Mouse (Mus musculus) forebrain, embryonic 12.5 days (tissue): ENCODE measurements around the gene Hmg20b. TPM values are rescaled to one million over a fixed set of nuclear protein-coding genes. Genes with fewer than 3 reads are reported as not detected.
A peak's percentile ranks its signal among the peaks of the same experiment; 100 is the strongest.

Experiments used
- ATAC-seq: fragments of 200-750 bp; cut with Nextera tagmentation; 2 replicates; pipeline ENCODE4 v1.8.0; 2017; ENCODE audit warnings: moderate TSS enrichment; ENCODE audit not compliant: low FRiP score
- H3K27ac ChIP-seq: fragments of 300-500 bp; sonication (generic); 2 replicates; pipeline ENCODE4 v1.5.1; 2016; ENCODE audit warnings: mild to moderate bottlenecking
- H3K27me3 ChIP-seq: fragments of 300-500 bp; sonication (generic); 2 replicates; pipeline ENCODE4 v1.6.1; 2016; ENCODE audit warnings: mild to moderate bottlenecking
- H3K36me3 ChIP-seq: fragments of 300-500 bp; sonication (generic); replicated peaks from 2 replicates; pipeline ENCODE4 v1.6.1; 2016; ENCODE audit warnings: mild to moderate bottlenecking
- H3K4me1 ChIP-seq: fragments of 300-500 bp; sonication (generic); 2 replicates; pipeline ENCODE4 v1.6.1; 2016
- H3K4me2 ChIP-seq: fragments of 300-500 bp; sonication (generic); 2 replicates; pipeline ENCODE4 v1.6.1; 2016; ENCODE audit warnings: mild to moderate bottlenecking, moderate library complexity
- H3K4me3 ChIP-seq: fragments of 300-500 bp; sonication (generic); replicated peaks from 2 replicates; pipeline ENCODE4 v1.5.1; 2016; ENCODE audit warnings: mild to moderate bottlenecking
- H3K9ac ChIP-seq: fragments of 300-500 bp; sonication (generic); 2 replicates; pipeline ENCODE4 v1.6.1; 2016; ENCODE audit warnings: mild to moderate bottlenecking
- H3K9me3 ChIP-seq: fragments of 300-500 bp; sonication (generic); 2 replicates; pipeline ENCODE4 v1.6.1; 2016
- WGBS: fragments of 180-500 bp; shearing (Covaris S2); methylation state at CpG from one replicate; pipeline ENCODE4 v1.1.7; 2016; 5-methylcytosine and 5-hydroxymethylcytosine counted together
- polyA plus RNA-seq: library from polyadenylated mRNA; unstranded; fragments of >200 nt; fragmentation: Nextera tagmentation; extraction: Ambion mirVana; gene quantifications from 2 replicates; pipeline ENCODE4 v1.2.1, GENCODE M21; 2016

Gene Hmg20b
- polyA plus RNA-seq = 92.6 and 97.1 TPM in 2 replicates

- ATAC-seq = peak; percentile 96
- H3K27me3 ChIP-seq = peaks cover 41% of the 10 kb centered on the region
- H3K4me3 ChIP-seq = peak within 1 kb of the TSS; percentile 91
- no peaks in the 10 kb centered on the region for H3K9me3 ChIP-seq
- peaks cover 21% of the 10 kb centered on the region for H3K36me3 ChIP-seq
- WGBS = under 1% methylated on average over 54 of the region's 54 CpGs
- H3K27ac ChIP-seq = peak within 1 kb of the TSS; percentile 61
- peak within 1 kb of the TSS; percentile 92 for H3K4me2 ChIP-seq
- H3K9ac ChIP-seq = peak within 1 kb of the TSS; percentile 91
- H3K4me1 ChIP-seq = peaks cover 38% of the 10 kb centered on the region
These were observed at the start of gene Hmg20b for GRCm38 (mm10) chr10:81350351-81351063. TSS of gene Hmg20b (minus strand) at chr10:81350480.

DNA sequence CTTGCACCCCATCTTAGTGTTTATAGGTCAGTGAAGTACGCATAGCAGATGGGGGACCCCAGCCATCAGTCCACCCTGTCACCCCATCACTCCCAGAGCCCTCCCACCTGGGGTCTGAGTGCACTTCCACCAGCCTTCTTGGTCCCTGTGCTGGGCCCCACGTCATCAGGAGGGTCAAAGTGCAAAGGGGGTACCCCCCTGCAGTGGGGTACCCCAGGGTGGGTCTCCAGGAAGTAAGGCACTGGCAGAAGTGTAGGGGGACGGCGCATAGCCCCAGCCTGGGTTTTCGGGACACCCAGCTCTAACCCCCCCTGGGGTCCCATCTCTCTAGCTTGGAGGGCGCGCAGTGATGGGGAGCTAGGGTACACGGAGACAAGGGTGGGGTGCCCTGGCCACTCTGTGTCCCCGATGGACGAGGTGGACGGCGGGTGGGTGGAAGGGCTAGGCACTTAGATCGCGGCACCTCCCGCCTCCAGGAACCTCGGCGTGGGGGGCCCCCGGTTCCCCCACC, 49.6 kb upstream of the Hmg20b start:
- Histone ChIP-seq H3K4me3 (no peak overlapping the region), H3K4me1 (peaks cover 56% of the 10 kb centered on the region), H3K36me3 (peaks cover 15% of the 10 kb centered on the region), H3K27me3 (peaks cover 32% of the 10 kb centered on the region), H3K9ac (no peak overlapping the region), H3K27ac (no peak overlapping the region), H3K9me3 (no peaks in the 10 kb centered on the region), H3K4me2 (no peak overlapping the region)
- WGBS = 80% methylated on average over 18 of the region's 18 CpGs
- ATAC-seq = no peak

- Histone ChIP-seq H3K27ac (0 out of 2 replicates have a peak overlapping the region, but pooled peaks have one; percentile 13), H3K9me3 (no peaks in the 10 kb centered on the region), H3K4me3 (no peak overlapping the region), H3K4me1 (peaks cover 56% of the 10 kb centered on the region), H3K4me2 (no peak overlapping the region), H3K27me3 (peaks cover 26% of the 10 kb centered on the region), H3K9ac (no peak overlapping the region), H3K36me3 (peaks cover 15% of the 10 kb centered on the region)
- 80% methylated on average over 5 of the region's 5 CpGs for WGBS
- ATAC-seq = no peak
These were observed 49.0 kb upstream of the Hmg20b start for GRCm38 (mm10) chr10:81399296-81399695.

DNA sequence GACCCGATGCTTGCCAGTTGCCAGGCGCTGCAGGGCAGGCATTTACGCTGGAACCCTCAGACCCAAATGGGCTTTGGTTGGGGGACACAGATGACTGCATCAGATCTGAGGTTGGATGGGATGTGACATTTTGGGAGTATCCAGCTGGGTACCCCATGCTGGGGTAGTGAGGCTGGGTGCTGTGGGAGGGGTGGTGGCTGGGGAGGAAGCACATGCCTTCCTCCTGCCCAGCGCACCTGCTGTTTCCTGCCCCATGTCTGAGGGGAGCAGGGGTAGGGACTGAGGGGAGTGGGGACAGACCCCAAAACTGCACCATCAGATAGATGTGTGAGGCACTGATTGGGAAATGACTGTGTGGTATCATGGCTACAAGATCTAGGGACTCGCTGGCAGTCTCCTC, 46.5 kb upstream of the Hmg20b start:
- Histone ChIP-seq H3K9ac (no peak overlapping the region), H3K4me2 (no peak overlapping the region), H3K9me3 (no peaks in the 10 kb centered on the region), H3K27ac (0 out of 2 replicates have a peak overlapping the region, but pooled peaks have one; percentile 19), H3K4me3 (no peak overlapping the region), H3K4me1 (peaks cover 48% of the 10 kb centered on the region), H3K27me3 (peaks cover 17% of the 10 kb centered on the region; the same call in 1 of the 2 replicates), H3K36me3 (peaks cover 15% of the 10 kb centered on the region)
- 67% methylated on average over 5 of the region's 5 CpGs for WGBS
- no peak for ATAC-seq

- Histone ChIP-seq H3K9me3 (no peaks in the 10 kb centered on the region), H3K27ac (no peak overlapping the region), H3K27me3 (peaks cover 16% of the 10 kb centered on the region; the same call in 1 of the 2 replicates), H3K4me2 (no peak overlapping the region), H3K9ac (no peak overlapping the region), H3K4me1 (peaks cover 40% of the 10 kb centered on the region), H3K4me3 (no peak overlapping the region), H3K36me3 (peaks cover 18% of the 10 kb centered on the region)
- ATAC-seq = no peak
- WGBS = 94% methylated on average over 4 of the region's 4 CpGs
These were observed 45.6 kb upstream of the Hmg20b start for GRCm38 (mm10) chr10:81395865-81396264.

- Histone ChIP-seq H3K9me3 (no peaks in the 10 kb centered on the region), H3K36me3 (peaks cover 14% of the 10 kb centered on the region), H3K27me3 (peaks cover 8% of the 10 kb centered on the region; the same call in 1 of the 2 replicates), H3K27ac (no peak overlapping the region), H3K4me3 (no peak overlapping the region), H3K9ac (no peak overlapping the region), H3K4me2 (no peak overlapping the region), H3K4me1 (peaks cover 33% of the 10 kb centered on the region)
- 15% methylated on average over 5 of the region's 5 CpGs for WGBS
- no peak for ATAC-seq
These were observed 44.8 kb upstream of the Hmg20b start for GRCm38 (mm10) chr10:81395127-81395526.

GRCm38 (mm10) chr10:81393456-81394063, 43.3 kb upstream of the Hmg20b start:
- Histone ChIP-seq H3K9me3 (no peaks in the 10 kb centered on the region), H3K4me3 (0 out of 2 replicates have a peak overlapping the region, but pooled peaks have one; percentile 0), H3K27me3 (peaks cover 4% of the 10 kb centered on the region; the same call in 1 of the 2 replicates), H3K36me3 (peaks cover 5% of the 10 kb centered on the region), H3K27ac (no peak overlapping the region), H3K4me1 (peaks cover 31% of the 10 kb centered on the region), H3K4me2 (peak overlapping the region; percentile 43), H3K9ac (peak overlapping the region; percentile 38)
- no peak for ATAC-seq
- 7% methylated on average over 19 of the region's 19 CpGs for WGBS

DNA sequence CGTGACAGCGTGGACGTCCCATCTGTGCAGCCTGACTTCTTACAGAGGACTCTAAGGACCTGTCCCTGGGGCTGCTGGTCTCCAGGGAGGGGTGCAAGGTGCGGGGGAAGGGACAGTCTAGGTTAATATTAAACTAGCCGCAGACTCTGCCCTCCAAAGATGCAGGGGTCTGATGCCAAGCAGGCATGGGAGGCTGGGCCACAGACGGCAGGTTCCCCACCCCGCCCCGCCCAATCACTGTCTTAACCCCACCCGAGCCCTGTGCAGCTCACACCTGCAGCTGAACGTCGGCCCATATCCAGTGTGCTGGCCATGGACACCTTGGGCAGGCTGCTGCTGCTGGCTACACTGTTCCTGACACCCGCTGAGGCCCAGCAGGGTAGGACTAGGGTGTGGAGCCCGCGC, 42.5 kb upstream of the Hmg20b start, which contains the start of gene Smim24:
TSS of gene Smim24 (plus strand) at position 271 of the 405 bp plus-strand sequence.
- peak within 1 kb of the TSS; percentile 38 for H3K9ac ChIP-seq
- H3K27ac ChIP-seq = no peak within 1 kb of the TSS
- 69% methylated on average over 14 of the region's 14 CpGs for WGBS
- peaks cover 4% of the 10 kb centered on the region; the same call in 1 of the 2 replicates for H3K27me3 ChIP-seq
- peaks cover 31% of the 10 kb centered on the region for H3K4me1 ChIP-seq
- H3K4me3 ChIP-seq = 0 out of 2 replicates have a peak within 1 kb of the TSS, but pooled peaks have one; percentile 0
- H3K9me3 ChIP-seq = no peaks in the 10 kb centered on the region
- H3K4me2 ChIP-seq = peak within 1 kb of the TSS; percentile 43
- no peak for ATAC-seq
- H3K36me3 ChIP-seq = peaks cover 13% of the 10 kb centered on the region

DNA sequence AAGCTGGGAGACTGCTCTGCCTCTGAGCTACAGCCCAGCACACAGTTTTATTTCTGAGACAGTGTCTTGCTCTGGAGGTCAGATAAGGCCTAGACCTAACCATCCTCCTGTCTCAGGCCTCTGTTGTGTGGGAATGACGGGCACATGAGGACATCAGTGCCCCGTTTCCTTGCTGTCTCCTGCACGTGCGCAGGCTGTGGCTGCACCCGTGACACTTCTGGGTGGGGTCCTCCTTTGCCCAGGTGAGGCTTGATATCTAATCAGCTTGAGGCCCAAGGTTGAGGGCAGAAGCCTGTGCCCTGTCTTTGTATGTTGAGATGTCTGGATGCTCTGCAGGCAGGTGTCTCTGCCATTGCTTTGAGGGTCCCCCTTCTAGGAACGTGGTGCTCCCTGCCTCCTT, 42.0 kb upstream of the Hmg20b start:
- H3K27ac ChIP-seq = no peak overlapping the region

GRCm38 (mm10) chr10:81390678-81390965, 40.3 kb upstream of the Hmg20b start:
- ATAC-seq = no peak

More for the DNA sequence above, 42.0 kb upstream of the Hmg20b start:
- ATAC-seq = no peak
- Histone ChIP-seq H3K4me3 (no peak overlapping the region), H3K36me3 (peaks cover 18% of the 10 kb centered on the region), H3K27me3 (peaks cover under 1% of the 10 kb centered on the region; the same call in 1 of the 2 replicates), H3K4me2 (no peak overlapping the region), H3K9ac (no peak overlapping the region), H3K4me1 (peaks cover 31% of the 10 kb centered on the region), H3K9me3 (no peaks in the 10 kb centered on the region)
- WGBS = 83% methylated on average over 6 of the region's 6 CpGs

DNA sequence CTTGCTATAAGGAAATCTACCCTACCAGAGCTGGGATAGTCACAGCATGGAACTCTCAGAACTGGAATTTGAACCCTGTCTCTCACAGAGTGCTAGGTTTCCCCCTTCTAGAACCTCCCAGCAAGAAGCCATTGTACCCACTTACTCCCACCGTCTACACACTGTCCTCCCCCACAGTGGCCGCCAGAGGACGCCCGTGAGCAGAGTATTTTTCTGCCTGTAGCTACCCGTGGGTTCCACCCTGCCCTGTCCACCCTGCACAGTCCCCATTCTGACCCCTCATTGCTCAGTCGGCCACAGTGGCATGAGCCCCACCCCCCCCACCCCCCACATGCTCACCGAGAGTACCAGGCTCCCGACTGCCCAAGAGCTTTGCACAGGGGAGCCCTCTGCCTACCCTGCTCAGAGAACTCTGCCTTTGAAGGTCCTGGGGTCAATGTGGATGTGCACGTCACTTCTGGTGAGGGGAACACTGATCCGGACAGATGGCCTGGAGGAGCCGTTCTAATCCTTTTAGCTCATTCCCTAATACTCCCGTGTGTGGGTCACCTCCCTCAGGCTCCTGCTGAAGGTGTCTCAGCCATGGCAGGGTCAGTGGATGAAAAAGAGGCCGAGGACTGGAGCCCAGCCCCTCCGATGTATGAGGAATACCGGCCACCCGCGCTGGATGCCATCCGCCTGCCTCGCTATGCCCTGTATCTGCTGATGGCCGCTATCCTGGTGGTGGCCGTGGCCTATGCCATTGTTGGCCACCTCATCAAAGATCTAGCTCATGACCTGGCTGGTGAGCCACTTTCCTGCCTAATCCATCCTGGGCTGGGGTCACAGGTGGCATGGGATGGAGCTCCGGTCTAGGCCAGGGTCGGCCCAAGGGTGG, 39.8 kb upstream of the Hmg20b start:
- WGBS = 60% methylated on average over 23 of the region's 23 CpGs
- peaks cover 35% of the 10 kb centered on the region for H3K36me3 ChIP-seq
- H3K4me3 ChIP-seq = no peak overlapping the region
- no peaks in the 10 kb centered on the region for H3K27me3 ChIP-seq
- peak; percentile 69 for ATAC-seq
- peaks cover 33% of the 10 kb centered on the region for H3K4me1 ChIP-seq
- 0 out of 2 replicates have a peak overlapping the region, but pooled peaks have one; percentile 25 for H3K27ac ChIP-seq
- no peak overlapping the region for H3K4me2 ChIP-seq
- H3K9ac ChIP-seq = 0 out of 2 replicates have a peak overlapping the region, but pooled peaks have one; percentile 12
- H3K9me3 ChIP-seq = no peaks in the 10 kb centered on the region

More at GRCm38 (mm10) chr10:81390678-81390965, 40.3 kb upstream of the Hmg20b start:
- Histone ChIP-seq H3K9ac (no peak overlapping the region), H3K27me3 (no peaks in the 10 kb centered on the region), H3K4me2 (no peak overlapping the region), H3K4me1 (peaks cover 27% of the 10 kb centered on the region), H3K27ac (no peak overlapping the region), H3K9me3 (no peaks in the 10 kb centered on the region), H3K4me3 (no peak overlapping the region), H3K36me3 (peaks cover 34% of the 10 kb centered on the region)
- 91% methylated on average over 13 of the region's 13 CpGs for WGBS
